Mouse (Mus musculus): Measurements from ENCODE around the gene Psmc5. TPM values are rescaled to one million over a fixed set of nuclear protein-coding genes. Genes with fewer than 3 reads are reported as not detected.

Gene Psmc5
- total and polyA plus RNA-seq, 2 experiments from 2014 or later, result 58.9 to 305 TPM

- H3K4me1 ChIP-seq (ENCODE audit: insufficient read depth, low read length), result no peaks in the 10 kb centered on the region
- WGBS, result 77% methylated on average over 10 of the region's 10 CpGs
- no peak overlapping the region for H3K4me3 ChIP-seq (ENCODE audit: low read length)
- no peak for TF ChIP-seq CTCF (IDR thresholded peaks at IDR 0.05; ENCODE audit: low read depth)
- ATAC-seq (no peak), DNase-seq (ENCODE audit: low spot score) (no peak)
- no peaks in the 10 kb centered on the region for H3K9me3 ChIP-seq (ENCODE audit: low read length)
- H3K9ac ChIP-seq (replicated peaks; ENCODE audit: low read length), result no peak overlapping the region
- no peaks in the 10 kb centered on the region for H3K36me3 ChIP-seq (ENCODE audit: insufficient read depth, low read length)
- no peaks in the 10 kb centered on the region for H3K27me3 ChIP-seq (ENCODE audit: insufficient read depth, low read length)
- H3K4me2 ChIP-seq (ENCODE audit: low read depth, low read length), result no peak overlapping the region
- H3K27ac ChIP-seq, result no peak overlapping the region
These were observed 49.6 kb downstream of the Psmc5 start for GRCm38 (mm10) chr11:106305348-106306064.

DNA sequence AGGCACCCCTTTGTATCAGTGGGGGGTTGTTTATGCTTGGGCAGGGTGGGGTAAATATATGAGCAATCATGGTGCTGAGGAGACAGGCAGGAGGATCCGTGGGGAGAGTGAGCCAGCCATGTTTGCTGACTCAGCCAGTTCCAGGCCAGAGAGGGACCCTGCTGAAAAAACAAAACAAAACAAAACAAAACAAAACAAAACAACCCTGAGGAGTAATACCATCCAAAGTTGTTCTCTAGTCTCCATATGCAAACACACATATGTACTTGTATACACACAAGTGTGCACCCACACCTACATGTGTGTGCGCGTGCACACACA, 50.1 kb downstream of the Psmc5 start:
- H3K27ac ChIP-seq, result no peak overlapping the region
- no peak for ATAC-seq
- H3K9ac ChIP-seq (replicated peaks; ENCODE audit: low read length), result no peak overlapping the region
- H3K4me2 ChIP-seq (ENCODE audit: low read depth, low read length), result no peak overlapping the region
- DNase-seq (ENCODE audit: low spot score), result no peak
- no peaks in the 10 kb centered on the region for H3K27me3 ChIP-seq (ENCODE audit: insufficient read depth, low read length)
- H3K36me3 ChIP-seq (ENCODE audit: insufficient read depth, low read length), result no peaks in the 10 kb centered on the region
- TF ChIP-seq CTCF (IDR thresholded peaks at IDR 0.05; ENCODE audit: low read depth), result no peak
- no peaks in the 10 kb centered on the region for H3K4me1 ChIP-seq (ENCODE audit: insufficient read depth, low read length)
- H3K4me3 ChIP-seq (ENCODE audit: low read length), result no peak overlapping the region
- WGBS, result 83% methylated on average over 3 of the region's 3 CpGs
- H3K9me3 ChIP-seq (ENCODE audit: low read length), result no peaks in the 10 kb centered on the region

- DNase-seq (ENCODE audit: low spot score) (no peak), ATAC-seq (no peak)
- Histone ChIP-seq H3K27me3 (ENCODE audit: insufficient read depth, low read length) (no peaks in the 10 kb centered on the region), H3K4me3 (ENCODE audit: low read length) (no peak overlapping the region), H3K4me2 (ENCODE audit: low read depth, low read length) (no peak overlapping the region), H3K9me3 (ENCODE audit: low read length) (no peaks in the 10 kb centered on the region), H3K36me3 (ENCODE audit: insufficient read depth, low read length) (no peaks in the 10 kb centered on the region), H3K4me1 (ENCODE audit: insufficient read depth, low read length) (no peaks in the 10 kb centered on the region), H3K9ac (replicated peaks; ENCODE audit: low read length) (no peak overlapping the region), H3K27ac (no peak overlapping the region)
- WGBS, result 79% methylated on average over 9 of the region's 9 CpGs
- TF ChIP-seq CTCF (IDR thresholded peaks at IDR 0.05; ENCODE audit: low read depth), result no peak
These were observed 50.8 kb downstream of the Psmc5 start for GRCm38 (mm10) chr11:106306758-106307157.

DNA sequence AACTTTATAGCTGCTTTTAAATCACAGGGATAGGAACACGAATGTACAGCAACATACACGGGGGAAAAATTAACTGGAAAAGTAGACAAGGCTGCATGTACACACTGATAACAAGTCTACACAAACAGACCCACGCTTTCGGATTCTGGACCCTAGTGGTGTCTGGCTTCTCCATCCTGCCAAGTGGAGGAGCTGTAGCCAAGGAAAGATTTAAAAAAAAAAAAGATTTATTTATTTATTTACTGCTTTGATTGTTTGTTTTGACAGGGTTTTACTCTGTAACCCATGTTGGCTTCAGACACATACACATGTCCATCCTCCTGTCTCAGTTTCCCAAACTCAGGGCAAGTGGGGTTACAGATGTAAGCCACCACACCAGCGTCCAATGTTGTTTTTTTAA, 51.5 kb downstream of the Psmc5 start:
- no peak for TF ChIP-seq CTCF (IDR thresholded peaks at IDR 0.05; ENCODE audit: low read depth)
- H3K9me3 ChIP-seq (ENCODE audit: low read length), result no peaks in the 10 kb centered on the region
- no peaks in the 10 kb centered on the region for H3K36me3 ChIP-seq (ENCODE audit: insufficient read depth, low read length)
- H3K4me1 ChIP-seq (ENCODE audit: insufficient read depth, low read length), result no peaks in the 10 kb centered on the region
- 77% methylated on average over 5 of the region's 5 CpGs for WGBS
- no peak overlapping the region for H3K4me3 ChIP-seq (ENCODE audit: low read length)
- H3K9ac ChIP-seq (replicated peaks; ENCODE audit: low read length), result no peak overlapping the region
- DNase-seq (ENCODE audit: low spot score), result no peak
- H3K27me3 ChIP-seq (ENCODE audit: insufficient read depth, low read length), result no peaks in the 10 kb centered on the region
- no peak overlapping the region for H3K4me2 ChIP-seq (ENCODE audit: low read depth, low read length)
- no peak for ATAC-seq
- no peak overlapping the region for H3K27ac ChIP-seq

GRCm38 (mm10) chr11:106308162-106308561, 52.2 kb downstream of the Psmc5 start:
- H3K4me2 ChIP-seq (ENCODE audit: low read depth, low read length), result no peak overlapping the region
- TF ChIP-seq CTCF (IDR thresholded peaks at IDR 0.05; ENCODE audit: low read depth), result no peak
- H3K4me3 ChIP-seq (ENCODE audit: low read length), result no peak overlapping the region
- DNase-seq (ENCODE audit: low spot score) (no peak), ATAC-seq (no peak)
- no peak overlapping the region for H3K9ac ChIP-seq (replicated peaks; ENCODE audit: low read length)
- no peaks in the 10 kb centered on the region for H3K36me3 ChIP-seq (ENCODE audit: insufficient read depth, low read length)
- no peaks in the 10 kb centered on the region for H3K27me3 ChIP-seq (ENCODE audit: insufficient read depth, low read length)
- H3K27ac ChIP-seq, result no peak overlapping the region
- H3K9me3 ChIP-seq (ENCODE audit: low read length), result no peaks in the 10 kb centered on the region
- H3K4me1 ChIP-seq (ENCODE audit: insufficient read depth, low read length), result no peaks in the 10 kb centered on the region
- WGBS, result 81% methylated on average over 11 of the region's 11 CpGs

- Histone ChIP-seq H3K9me3 (ENCODE audit: low read length) (no peaks in the 10 kb centered on the region), H3K4me1 (ENCODE audit: insufficient read depth, low read length) (no peaks in the 10 kb centered on the region), H3K36me3 (ENCODE audit: insufficient read depth, low read length) (no peaks in the 10 kb centered on the region), H3K27me3 (ENCODE audit: insufficient read depth, low read length) (no peaks in the 10 kb centered on the region), H3K4me3 (ENCODE audit: low read length) (no peak overlapping the region), H3K4me2 (ENCODE audit: low read depth, low read length) (no peak overlapping the region), H3K27ac (no peak overlapping the region), H3K9ac (replicated peaks; ENCODE audit: low read length) (no peak overlapping the region)
- DNase-seq (ENCODE audit: low spot score) (no peak), ATAC-seq (no peak)
- 69% methylated on average over 5 of the region's 5 CpGs for WGBS
- TF ChIP-seq CTCF (IDR thresholded peaks at IDR 0.05; ENCODE audit: low read depth), result no peak
These were observed 54.2 kb downstream of the Psmc5 start for GRCm38 (mm10) chr11:106310123-106310522.

Other genes with a start within 250 kb of the Psmc5 start
- 4.3 and 7.9 TPM in 2 replicates for gene Kcnh6, start 248.0 kb upstream of the Psmc5 start, total RNA-seq (2014; rRNA removed)
- gene Kcnh6, start 248.0 kb upstream of the Psmc5 start, polyA plus RNA-seq (2015; fragmentation: Nextera tagmentation; extraction: Ambion mirVana), result 2.4 and 3.0 TPM in 2 replicates
- gene Dcaf7, start 219.3 kb upstream of the Psmc5 start, total RNA-seq (2014; rRNA removed), result 265 and 283 TPM in 2 replicates
- 127 and 137 TPM in 2 replicates for gene Dcaf7, start 219.3 kb upstream of the Psmc5 start, polyA plus RNA-seq (2015; fragmentation: Nextera tagmentation; extraction: Ambion mirVana)
- 19.4 and 28.9 TPM in 2 replicates for gene Taco1, start 190.1 kb upstream of the Psmc5 start, total RNA-seq (2014; rRNA removed)
- 6.1 and 6.4 TPM in 2 replicates for gene Taco1, start 190.1 kb upstream of the Psmc5 start, polyA plus RNA-seq (2015; fragmentation: Nextera tagmentation; extraction: Ambion mirVana)
- gene Map3k3, start 171.5 kb upstream of the Psmc5 start, total RNA-seq (2014; rRNA removed), result 26.7 and 38.0 TPM in 2 replicates
- 8.9 and 9.1 TPM in 2 replicates for gene Map3k3, start 171.5 kb upstream of the Psmc5 start, polyA plus RNA-seq (2015; fragmentation: Nextera tagmentation; extraction: Ambion mirVana)
- gene Gm10840, start 95.3 kb upstream of the Psmc5 start, total RNA-seq (2014; rRNA removed), result not detected in 2 replicates
- gene Gm10840, start 95.3 kb upstream of the Psmc5 start, polyA plus RNA-seq (2015; fragmentation: Nextera tagmentation; extraction: Ambion mirVana), result not detected in 2 replicates
- 72.2 and 80.6 TPM in 2 replicates for gene Limd2, start 95.3 kb upstream of the Psmc5 start, total RNA-seq (2014; rRNA removed)
- 120 and 124 TPM in 2 replicates for gene Limd2, start 95.3 kb upstream of the Psmc5 start, polyA plus RNA-seq (2015; fragmentation: Nextera tagmentation; extraction: Ambion mirVana)
- 34.1 and 39.2 TPM in 2 replicates for gene Strada, start 54.0 kb upstream of the Psmc5 start, total RNA-seq (2014; rRNA removed)
- 23.6 and 25.0 TPM in 2 replicates for gene Strada, start 54.0 kb upstream of the Psmc5 start, polyA plus RNA-seq (2015; fragmentation: Nextera tagmentation; extraction: Ambion mirVana)
- gene Ccdc47, start 39.8 kb upstream of the Psmc5 start, total RNA-seq (2014; rRNA removed), result 15.2 and 16.9 TPM in 2 replicates
- 85.2 TPM in 2 replicates for gene Ccdc47, start 39.8 kb upstream of the Psmc5 start, polyA plus RNA-seq (2015; fragmentation: Nextera tagmentation; extraction: Ambion mirVana)
- gene Ddx42, start 39.2 kb upstream of the Psmc5 start, total RNA-seq (2014; rRNA removed), result 34.1 and 38.1 TPM in 2 replicates
- 61.9 and 62.0 TPM in 2 replicates for gene Ddx42, start 39.2 kb upstream of the Psmc5 start, polyA plus RNA-seq (2015; fragmentation: Nextera tagmentation; extraction: Ambion mirVana)
- gene Ftsj3, start 75 bp upstream of the Psmc5 start, total RNA-seq (2014; rRNA removed), result 24.4 and 55.6 TPM in 2 replicates
- gene Ftsj3, start 75 bp upstream of the Psmc5 start, polyA plus RNA-seq (2015; fragmentation: Nextera tagmentation; extraction: Ambion mirVana), result 28.5 and 29.4 TPM in 2 replicates
- gene Smarcd2, start 16.8 kb downstream of the Psmc5 start, total RNA-seq (2014; rRNA removed), result 26.8 and 34.1 TPM in 2 replicates
- gene Smarcd2, start 16.8 kb downstream of the Psmc5 start, polyA plus RNA-seq (2015; fragmentation: Nextera tagmentation; extraction: Ambion mirVana), result 10.4 and 12.3 TPM in 2 replicates
- gene Tcam1, start 20.5 kb downstream of the Psmc5 start, total RNA-seq (2014; rRNA removed), result 0.05 and 1.3 TPM in 2 replicates
- gene Tcam1, start 20.5 kb downstream of the Psmc5 start, polyA plus RNA-seq (2015; fragmentation: Nextera tagmentation; extraction: Ambion mirVana), result 0.19 and 0.23 TPM in 2 replicates
- gene Gh, start 45.7 kb downstream of the Psmc5 start, total RNA-seq (2014; rRNA removed), result not detected in 2 replicates
- not detected in 2 replicates for gene Gh, start 45.7 kb downstream of the Psmc5 start, polyA plus RNA-seq (2015; fragmentation: Nextera tagmentation; extraction: Ambion mirVana)
- gene Cd79b, start 58.6 kb downstream of the Psmc5 start, total RNA-seq (2014; rRNA removed), result 0.25 and 0.63 TPM in 2 replicates
- gene Cd79b, start 58.6 kb downstream of the Psmc5 start, polyA plus RNA-seq (2015; fragmentation: Nextera tagmentation; extraction: Ambion mirVana), result 1.3 and 1.7 TPM in 2 replicates
- gene Scn4a, start 97.1 kb downstream of the Psmc5 start, total RNA-seq (2014; rRNA removed), result under 0.01 and 0.22 TPM in 2 replicates
- gene Scn4a, start 97.1 kb downstream of the Psmc5 start, polyA plus RNA-seq (2015; fragmentation: Nextera tagmentation; extraction: Ambion mirVana), result 0.04 TPM in 1 of 2 replicates, not detected in the other
- not detected in 2 replicates for gene Prr29, start 109.3 kb downstream of the Psmc5 start, total RNA-seq (2014; rRNA removed)
- gene Prr29, start 109.3 kb downstream of the Psmc5 start, polyA plus RNA-seq (2015; fragmentation: Nextera tagmentation; extraction: Ambion mirVana), result not detected in 2 replicates
- gene Icam2, start 131.9 kb downstream of the Psmc5 start, total RNA-seq (2014; rRNA removed), result 3.8 and 11.4 TPM in 2 replicates
- gene Icam2, start 131.9 kb downstream of the Psmc5 start, polyA plus RNA-seq (2015; fragmentation: Nextera tagmentation; extraction: Ambion mirVana), result 8.4 TPM in 2 replicates
- 8.0 and 11.6 TPM in 2 replicates for gene Ern1, start 231.7 kb downstream of the Psmc5 start, total RNA-seq (2014; rRNA removed)
- gene Ern1, start 231.7 kb downstream of the Psmc5 start, polyA plus RNA-seq (2015; fragmentation: Nextera tagmentation; extraction: Ambion mirVana), result 3.0 and 3.4 TPM in 2 replicates

Measured in hindbrain, postnatal 0 days (tissue).